8 mouse cellular contexts compared by ENCODE assay signal in genomic region chr8:105374513-105374966, GRCm38 (mm10). TPM values are rescaled to one million over a fixed set of nuclear protein-coding genes. Genes with fewer than 3 reads are reported as not detected.
DNase-seq lines count a peak whose midpoint lies in the region; ATAC-seq and TF ChIP-seq lines count a peak whose summit lies in the region.

No protein-coding gene starts in this region.

- H3K36me3 ChIP-seq in heart, embryonic 10.5 days: no peaks in the 10 kb centered on the region
- no peaks in the 10 kb centered on the region for H3K36me3 ChIP-seq in forebrain, embryonic 11.5 days (ENCODE audit: control insufficient read depth, insufficient read depth, low read length)
- no peaks in the 10 kb centered on the region for H3K36me3 ChIP-seq in intestine, postnatal 0 days (ENCODE audit: control insufficient read depth, insufficient read depth)

- H3K4me3 ChIP-seq in heart, embryonic 10.5 days: peak overlapping the region; percentile 45
- H3K4me3 ChIP-seq in forebrain, embryonic 11.5 days (ENCODE audit: low read depth, low read length): 0 out of 2 replicates have a peak overlapping the region, but pooled peaks have one; percentile 7
- H3K4me3 ChIP-seq in intestine, postnatal 0 days (ENCODE audit: low read depth, low read length): no peak overlapping the region

- ATAC-seq in forebrain, embryonic 11.5 days (replicated peaks; ENCODE audit: low FRiP score): no peak; the same call in 1 of the 2 replicates
- ATAC-seq in intestine, postnatal 0 days: 0 out of 2 replicates have a peak, but pooled peaks have one; percentile 23
- peak; percentile 74 for ATAC-seq in megakaryocyte-erythroid progenitor cell, adult 5-6 weeks (replicated peaks; ENCODE audit: low FRiP score, low TSS enrichment, poor library complexity, severe bottlenecking)

- no peak overlapping the region; the same call in 1 of the 2 replicates for H3K9ac ChIP-seq in forebrain, embryonic 11.5 days (ENCODE audit: low read length)
- H3K9ac ChIP-seq in intestine, postnatal 0 days (ENCODE audit: low read depth, low read length): no peak overlapping the region

- H3K27ac ChIP-seq in heart, embryonic 10.5 days: 0 out of 2 replicates have a peak overlapping the region, but pooled peaks have one; percentile 19
- H3K27ac ChIP-seq in forebrain, embryonic 11.5 days (ENCODE audit: low read depth, low read length): no peak overlapping the region
- no peak overlapping the region for H3K27ac ChIP-seq in intestine, postnatal 0 days (ENCODE audit: low read depth, low read length)

- H3K4me2 ChIP-seq in forebrain, embryonic 11.5 days (ENCODE audit: low read depth, low read length, severe bottlenecking): peak overlapping the region; percentile 49
- peak overlapping the region; percentile 52 for H3K4me2 ChIP-seq in intestine, postnatal 0 days (replicated peaks; ENCODE audit: low read depth)

- H3K9me3 ChIP-seq in heart, embryonic 10.5 days: no peaks in the 10 kb centered on the region
- no peaks in the 10 kb centered on the region for H3K9me3 ChIP-seq in forebrain, embryonic 11.5 days (ENCODE audit: control insufficient read depth, low read length)
- H3K9me3 ChIP-seq in intestine, postnatal 0 days (ENCODE audit: control insufficient read depth): no peaks in the 10 kb centered on the region

- H3K4me1 ChIP-seq in heart, embryonic 10.5 days: peaks cover 17% of the 10 kb centered on the region
- peaks cover 4% of the 10 kb centered on the region; the same call in 1 of the 2 replicates for H3K4me1 ChIP-seq in forebrain, embryonic 11.5 days (replicated peaks; ENCODE audit: control insufficient read depth, insufficient read depth, low read length)
- H3K4me1 ChIP-seq in intestine, postnatal 0 days (replicated peaks; ENCODE audit: control insufficient read depth, insufficient read depth, low read length): no peaks in the 10 kb centered on the region

- peak; percentile 81 for TF ChIP-seq CTCF in intestine, postnatal 0 days (IDR thresholded peaks at IDR 0.05; ENCODE audit: low read depth)

- no peak for DNase-seq in heart, embryonic 10.5 days (ENCODE audit: low spot score)
- no peak for DNase-seq in heart, adult 8-10 months (ENCODE audit: low spot score)
- DNase-seq in R1 (ENCODE audit: low read depth, low spot score): peak; percentile 92
- DNase-seq in forebrain, embryonic 11.5 days (ENCODE audit: low spot score): peak; percentile 69
- DNase-seq in testis, postnatal 10 days (ENCODE audit: low spot score): peak; percentile 77
- no peak for DNase-seq in gastrocnemius, postnatal 36 days

- 22% methylated on average over 33 of the region's 33 CpGs for WGBS in heart, embryonic 10.5 days
- WGBS in forebrain, embryonic 11.5 days: 24% methylated on average over 33 of the region's 33 CpGs
- 38% methylated on average over 33 of the region's 33 CpGs for WGBS in intestine, postnatal 0 days

- intact Hi-C loops in gastrocnemius, postnatal 36 days (cut with DNase I): no loop called here

- peaks cover 56% of the 10 kb centered on the region for H3K27me3 ChIP-seq in heart, embryonic 10.5 days (ENCODE audit: insufficient read depth, poor library complexity, severe bottlenecking)
- H3K27me3 ChIP-seq in forebrain, embryonic 11.5 days (ENCODE audit: control insufficient read depth, insufficient read depth, low read length): no peaks in the 10 kb centered on the region
- no peaks in the 10 kb centered on the region for H3K27me3 ChIP-seq in intestine, postnatal 0 days (replicated peaks; ENCODE audit: control insufficient read depth, insufficient read depth, low read length)

RNA-seq across cellular contexts. Expression of gene Plekhg4, which starts 1.5 kb away (rescaled TPM):
- 0.12 and 0.44 TPM in 2 replicates for polyA plus RNA-seq in heart, embryonic 10.5 days (2016; fragmentation: Nextera tagmentation; extraction: Ambion mirVana)
- not detected for total RNA-seq in heart, adult 8-10 months (2022)
- 1.3 and 1.5 TPM in 2 replicates for polyA plus RNA-seq in forebrain, embryonic 11.5 days (2014; fragmentation: Nextera tagmentation; extraction: Ambion mirVana)
- 0.13 and 0.20 TPM in 2 replicates for polyA plus RNA-seq in intestine, postnatal 0 days (2015; fragmentation: Nextera tagmentation; extraction: Ambion mirVana)
- total RNA-seq in megakaryocyte-erythroid progenitor cell, adult 5-6 weeks (2014; fragmentation: Nextera tagmentation): not detected in 2 replicates
- total RNA-seq in megakaryocyte-erythroid progenitor cell, adult 5-6 weeks (2017): not detected in 2 replicates
- under 1 TPM in 1 of 2 experiments, not detected in 1; 0.07 TPM for total RNA-seq in gastrocnemius, postnatal 36 days (2021)

RNA-seq across cellular contexts. Expression of gene Slc9a5, which starts 25.9 kb away (rescaled TPM):
- polyA plus RNA-seq in heart, embryonic 10.5 days (2016; fragmentation: Nextera tagmentation; extraction: Ambion mirVana): 1.8 and 2.4 TPM in 2 replicates
- under 1 TPM; 0.41 to 0.79 (median 0.48) TPM for total RNA-seq in heart, adult 8-10 months (2022)
- 5.8 and 7.7 TPM in 2 replicates for polyA plus RNA-seq in forebrain, embryonic 11.5 days (2014; fragmentation: Nextera tagmentation; extraction: Ambion mirVana)
- 0.31 and 0.40 TPM in 2 replicates for polyA plus RNA-seq in intestine, postnatal 0 days (2015; fragmentation: Nextera tagmentation; extraction: Ambion mirVana)
- 0.22 TPM in 1 of 2 replicates, not detected in the other for total RNA-seq in megakaryocyte-erythroid progenitor cell, adult 5-6 weeks (2014; fragmentation: Nextera tagmentation)
- 0.04 TPM in 1 of 2 replicates, not detected in the other for total RNA-seq in megakaryocyte-erythroid progenitor cell, adult 5-6 weeks (2017)
- under 1 TPM; 0.59 to 0.91 TPM for total RNA-seq in gastrocnemius, postnatal 36 days (2021)

RNA-seq across cellular contexts. Expression of gene Fhod1, which starts 26.8 kb away (rescaled TPM):
- polyA plus RNA-seq in heart, embryonic 10.5 days (2016; fragmentation: Nextera tagmentation; extraction: Ambion mirVana): 2.1 and 3.0 TPM in 2 replicates
- total RNA-seq in heart, adult 8-10 months (2022): 1 to 10 TPM; 5.8 to 8.1 (median 6.3) TPM
- 2.2 and 2.5 TPM in 2 replicates for polyA plus RNA-seq in forebrain, embryonic 11.5 days (2014; fragmentation: Nextera tagmentation; extraction: Ambion mirVana)
- 1.3 and 1.6 TPM in 2 replicates for polyA plus RNA-seq in intestine, postnatal 0 days (2015; fragmentation: Nextera tagmentation; extraction: Ambion mirVana)
- total RNA-seq in megakaryocyte-erythroid progenitor cell, adult 5-6 weeks (2014; fragmentation: Nextera tagmentation): 7.0 and 9.1 TPM in 2 replicates
- total RNA-seq in megakaryocyte-erythroid progenitor cell, adult 5-6 weeks (2017): 0.99 and 8.2 TPM in 2 replicates
- 10 to 100 TPM; 22.0 to 32.0 TPM for total RNA-seq in gastrocnemius, postnatal 36 days (2021)

RNA-seq across cellular contexts. Expression of gene Kctd19, which starts 38.8 kb away (rescaled TPM):
- not detected in 2 replicates for polyA plus RNA-seq in heart, embryonic 10.5 days (2016; fragmentation: Nextera tagmentation; extraction: Ambion mirVana)
- under 1 TPM in 3 of 4 experiments, not detected in 1; 0.11 to 0.31 (median 0.28) TPM for total RNA-seq in heart, adult 8-10 months (2022)
- not detected in 2 replicates for polyA plus RNA-seq in forebrain, embryonic 11.5 days (2014; fragmentation: Nextera tagmentation; extraction: Ambion mirVana)
- 0.07 and 0.13 TPM in 2 replicates for polyA plus RNA-seq in intestine, postnatal 0 days (2015; fragmentation: Nextera tagmentation; extraction: Ambion mirVana)
- total RNA-seq in megakaryocyte-erythroid progenitor cell, adult 5-6 weeks (2014; fragmentation: Nextera tagmentation): not detected in 2 replicates
- not detected in 2 replicates for total RNA-seq in megakaryocyte-erythroid progenitor cell, adult 5-6 weeks (2017)
- total RNA-seq in gastrocnemius, postnatal 36 days (2021): not detected

RNA-seq across cellular contexts. Expression of gene Lrrc36, which starts 38.8 kb away (rescaled TPM):
- polyA plus RNA-seq in heart, embryonic 10.5 days (2016; fragmentation: Nextera tagmentation; extraction: Ambion mirVana): 0.09 TPM in 1 of 2 replicates, not detected in the other
- under 1 TPM; 0.19 to 0.56 (median 0.45) TPM for total RNA-seq in heart, adult 8-10 months (2022)
- polyA plus RNA-seq in forebrain, embryonic 11.5 days (2014; fragmentation: Nextera tagmentation; extraction: Ambion mirVana): 1.2 and 1.4 TPM in 2 replicates
- polyA plus RNA-seq in intestine, postnatal 0 days (2015; fragmentation: Nextera tagmentation; extraction: Ambion mirVana): 0.10 and 0.20 TPM in 2 replicates
- 0.61 and 1.5 TPM in 2 replicates for total RNA-seq in megakaryocyte-erythroid progenitor cell, adult 5-6 weeks (2014; fragmentation: Nextera tagmentation)
- 0.46 TPM in 1 of 2 replicates, not detected in the other for total RNA-seq in megakaryocyte-erythroid progenitor cell, adult 5-6 weeks (2017)
- total RNA-seq in gastrocnemius, postnatal 36 days (2021): under 1 TPM; 0.54 to 0.71 TPM

Comparison
In these comparisons a context has a peak if more than half of its experiments do, and no peak if none do; other contexts are left out.
1. DNase-seq: peak in R1 (single experiment), forebrain, embryonic 11.5 days (single experiment) and testis, postnatal 10 days (single experiment); none in heart, embryonic 10.5 days (single experiment), heart, adult 8-10 months (single experiment) and gastrocnemius, postnatal 36 days (0 of 2).